Mouse (Mus musculus): ENCODE measurements at regions not wholly inside any gene's neighbourhood (a gene's known extent, or its start where the extent isn't known, plus 50 kb on each side); places are given as distances from the start of the nearest gene placed in this dataset.
A peak's percentile ranks its signal among the peaks of the same experiment; 100 is the strongest.
"Not testable (repeated sequence)": the region's sequence is repeated elsewhere in the genome, so short reads cannot be mapped to it uniquely, and the experiment has no call there.

DNA sequence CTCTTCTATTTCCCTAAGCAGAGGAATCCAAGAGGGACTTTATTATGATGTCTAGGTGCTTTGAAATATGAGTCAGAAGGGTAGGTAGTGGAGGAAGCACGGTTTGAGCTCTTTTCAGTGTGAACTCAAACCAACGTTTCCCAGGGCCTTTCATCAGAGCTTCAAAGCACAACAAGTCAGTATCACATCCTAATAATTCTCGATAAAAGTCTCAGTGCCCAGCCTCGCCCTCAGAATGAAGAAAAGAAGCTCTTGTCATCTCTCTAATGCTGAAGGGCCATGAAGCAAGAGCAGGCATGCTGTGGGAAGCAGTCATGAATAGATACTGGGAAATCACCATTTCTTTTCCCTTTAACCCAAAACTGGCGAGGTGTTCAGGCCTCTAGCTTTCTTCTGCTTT, 440.0 kb upstream of the Sphkap start:
- no peak for DNase-seq
- intact Hi-C loops (cut with DNase I; ENCODE audit: low total_unique reads), result no loop called here

DNA sequence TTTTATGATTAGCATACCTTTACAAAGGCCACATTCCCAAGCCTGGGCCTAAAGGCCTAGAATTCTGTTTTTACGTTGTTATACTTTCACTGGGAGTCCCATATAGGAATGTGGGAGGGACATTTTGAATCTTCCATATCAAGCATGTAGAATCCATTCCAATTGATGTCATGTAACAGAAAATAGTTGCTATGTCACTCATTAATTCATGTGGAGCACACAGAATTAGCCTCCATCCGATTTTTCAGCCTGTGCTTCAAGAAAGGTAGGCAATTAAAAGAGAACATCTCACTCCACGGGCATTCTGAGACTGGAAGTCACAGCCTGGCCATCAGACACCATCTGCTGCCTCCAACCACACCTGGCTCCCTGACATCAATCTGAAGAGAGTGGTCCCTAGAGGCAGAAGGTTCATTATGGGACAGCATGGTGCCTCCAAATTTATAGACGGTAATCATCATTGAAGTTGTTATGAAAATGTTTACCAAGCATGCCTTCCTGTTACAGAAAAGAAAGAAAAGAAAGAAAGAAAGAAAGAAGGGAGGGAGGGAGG, 436.9 kb upstream of the Sphkap start:
- intact Hi-C loops (cut with DNase I; ENCODE audit: low total_unique reads), result no loop called here
- DNase-seq, result no peak

DNA sequence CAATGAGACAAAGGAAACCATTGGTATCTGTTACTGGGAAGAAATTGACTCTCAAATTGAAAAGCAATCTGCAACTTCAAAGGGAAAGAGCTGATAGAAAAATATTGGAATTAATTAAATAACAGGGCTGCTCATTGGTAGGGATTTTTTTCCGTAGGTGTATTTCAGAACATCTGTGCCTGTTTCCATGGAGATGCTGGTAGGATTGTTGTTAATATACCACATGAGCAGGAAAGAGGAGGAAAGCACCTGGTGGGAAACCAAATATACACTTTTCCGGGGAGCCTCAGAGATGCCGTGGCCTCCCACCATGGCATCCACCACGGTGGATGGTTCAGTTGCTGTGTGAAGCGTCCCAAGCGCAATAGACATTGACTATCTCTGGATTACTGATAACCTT, 428.0 kb upstream of the Sphkap start:
- intact Hi-C loops (cut with DNase I; ENCODE audit: low total_unique reads), result no loop called here
- no peak for DNase-seq

DNA sequence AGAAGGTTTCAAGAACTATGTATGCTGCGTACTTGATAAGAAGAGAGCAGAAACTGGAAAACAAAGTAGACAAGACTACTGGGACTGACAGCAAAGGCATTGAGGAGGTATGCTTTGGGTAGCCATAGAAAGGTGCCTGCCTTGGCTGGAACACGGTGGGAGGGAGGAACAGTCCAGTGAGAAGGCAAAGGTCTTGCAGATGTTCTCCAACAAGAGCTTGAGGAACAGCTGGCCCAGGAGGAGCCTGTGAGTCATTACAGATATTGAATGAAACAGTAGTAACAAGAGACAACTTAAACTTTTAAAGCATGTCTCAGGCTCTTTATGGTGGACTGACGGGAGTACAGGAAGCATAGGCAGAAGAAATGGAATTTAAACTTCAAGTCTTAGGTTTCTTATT, 424.9 kb upstream of the Sphkap start:
- DNase-seq, result no peak
- intact Hi-C loops (cut with DNase I; ENCODE audit: low total_unique reads), result no loop called here

DNA sequence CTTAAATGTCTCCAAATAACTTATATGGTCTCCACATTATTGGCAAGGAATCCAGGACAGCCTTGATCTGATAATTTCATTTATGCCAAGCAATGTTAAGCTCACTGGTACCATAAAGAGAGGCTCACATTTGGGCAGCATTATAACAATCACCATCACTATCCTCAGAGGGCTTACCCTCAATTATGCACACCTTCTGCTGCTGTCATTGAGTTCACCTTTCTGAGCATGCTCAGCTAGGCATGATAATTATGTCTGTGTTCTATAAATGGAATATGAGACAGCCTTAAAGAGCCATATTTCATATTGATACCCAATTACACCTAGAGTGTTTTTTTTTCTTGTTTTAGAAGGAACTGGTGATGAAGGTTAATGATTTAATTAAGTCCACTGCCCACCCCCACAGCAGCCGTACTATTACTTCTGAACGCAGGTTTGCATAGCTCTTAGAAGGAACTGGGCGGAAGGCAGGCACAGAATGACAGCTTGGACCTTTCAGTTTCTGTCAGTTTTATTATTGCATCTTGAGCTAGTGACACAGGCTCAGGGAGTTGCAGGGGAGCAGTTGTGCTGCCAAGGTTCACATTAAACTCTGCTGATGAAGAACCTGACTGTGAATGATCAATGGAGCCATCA, 424.0 kb upstream of the Sphkap start:
- intact Hi-C loops (cut with DNase I; ENCODE audit: low total_unique reads), result no loop called here
- no peak for DNase-seq

DNA sequence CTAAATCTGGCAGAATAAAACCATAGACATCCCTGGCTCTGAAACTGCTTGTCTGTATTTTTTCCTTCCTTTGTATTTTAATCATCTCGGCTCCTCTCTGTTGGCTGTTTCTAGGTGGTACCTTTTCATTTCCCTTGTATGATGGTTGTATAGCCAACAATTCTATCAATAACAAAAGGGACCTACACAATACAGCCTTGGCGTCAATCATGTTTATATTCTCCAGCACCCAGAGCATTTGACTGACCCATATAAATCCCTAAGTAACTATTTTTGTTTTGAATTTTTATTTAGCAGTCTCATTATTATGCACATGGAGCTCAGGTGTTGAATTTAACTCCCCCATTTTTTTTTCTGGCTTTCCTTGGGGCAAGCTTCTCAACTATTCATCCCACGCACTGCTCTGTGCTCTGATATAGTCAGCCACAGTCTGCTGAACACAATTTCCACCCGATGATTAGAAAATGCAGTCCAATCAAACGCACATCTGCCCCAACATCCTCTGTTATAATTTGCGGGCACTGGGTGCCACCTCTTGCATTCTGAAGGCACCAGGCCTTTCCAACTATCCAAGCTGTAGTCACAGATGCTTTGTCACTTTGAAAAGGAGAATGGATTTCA, 422.1 kb upstream of the Sphkap start:
- intact Hi-C loops (cut with DNase I; ENCODE audit: low total_unique reads), result no loop called here
- DNase-seq, result no peak

DNA sequence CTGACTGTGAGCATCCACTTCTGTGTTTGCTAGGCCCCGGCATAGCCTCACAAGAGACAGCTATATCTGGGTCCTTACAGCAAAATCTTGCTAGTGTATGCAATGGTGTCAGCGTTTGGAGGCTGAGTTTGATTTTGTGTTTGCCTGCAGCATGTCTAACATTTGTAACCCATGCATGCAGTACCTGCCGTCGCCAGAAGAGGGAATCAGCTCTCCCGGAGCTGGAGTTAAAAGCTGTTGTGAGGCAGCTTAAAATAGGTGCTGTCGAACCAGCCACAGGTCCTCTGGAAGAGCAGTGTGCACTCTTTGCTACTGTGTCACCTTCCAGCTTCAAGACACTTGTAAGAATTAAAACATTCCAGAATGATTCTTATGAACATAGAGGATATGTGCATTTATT, 403.2 kb upstream of the Sphkap start:
- DNase-seq; intact Hi-C loops (cut with DNase I; ENCODE audit: low total_unique reads): not testable (repeated sequence)

DNA sequence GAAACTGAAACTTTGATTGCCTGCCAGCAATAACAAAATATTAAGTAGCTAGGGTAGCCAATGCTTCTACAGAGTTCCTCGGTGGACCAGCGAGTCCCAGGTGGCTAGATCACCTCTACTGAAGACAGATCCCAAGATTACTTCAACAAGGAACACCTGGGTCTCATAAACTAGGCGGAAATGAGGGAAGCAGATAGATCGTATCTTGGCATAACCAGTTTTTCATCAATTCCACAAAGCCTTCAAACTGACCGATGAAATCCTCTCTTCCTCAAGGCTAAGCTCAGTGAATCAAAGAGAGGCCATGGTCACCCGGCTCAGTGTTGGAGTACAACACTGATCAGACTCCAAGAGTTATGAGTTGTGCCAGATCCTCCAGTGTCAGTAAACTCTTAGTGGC, 400.4 kb upstream of the Sphkap start:
- intact Hi-C loops (cut with DNase I; ENCODE audit: low total_unique reads), result no loop called here

DNA sequence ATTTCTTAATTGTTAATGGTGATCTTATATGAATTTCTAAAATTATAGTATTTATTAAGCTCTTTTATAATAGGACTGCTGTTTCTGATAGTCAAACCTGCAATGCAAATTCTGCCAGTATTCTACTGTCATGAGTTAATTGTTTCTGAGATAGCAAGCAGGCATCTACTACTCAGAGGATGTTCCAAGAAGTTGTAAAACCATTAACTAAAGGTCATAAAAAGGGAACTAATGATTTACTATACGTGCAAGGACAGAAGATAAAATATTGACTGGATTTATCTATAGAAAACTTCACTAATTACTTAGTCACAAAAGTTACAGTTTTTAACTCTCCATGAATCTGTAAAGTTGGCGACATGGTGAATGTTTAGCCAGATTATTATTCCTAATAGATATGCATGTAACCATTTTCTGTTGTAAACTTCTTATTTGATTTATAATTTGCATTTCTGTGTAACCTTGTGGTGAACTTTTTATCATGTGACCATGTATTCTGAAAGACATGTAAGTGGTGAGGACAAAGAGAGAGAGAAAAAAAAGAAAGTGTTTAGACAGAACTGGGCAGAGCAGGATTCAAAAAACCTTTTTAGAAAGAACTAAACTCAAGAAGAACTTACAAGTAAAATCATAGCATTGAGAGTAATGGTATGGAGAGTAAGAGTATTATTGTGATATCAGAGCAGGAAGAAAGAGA, 395.5 kb upstream of the Sphkap start:
- no peak for DNase-seq
- intact Hi-C loops (cut with DNase I; ENCODE audit: low total_unique reads), result no loop called here

More for the DNA sequence above, 400.4 kb upstream of the Sphkap start:
- no peak for DNase-seq

DNA sequence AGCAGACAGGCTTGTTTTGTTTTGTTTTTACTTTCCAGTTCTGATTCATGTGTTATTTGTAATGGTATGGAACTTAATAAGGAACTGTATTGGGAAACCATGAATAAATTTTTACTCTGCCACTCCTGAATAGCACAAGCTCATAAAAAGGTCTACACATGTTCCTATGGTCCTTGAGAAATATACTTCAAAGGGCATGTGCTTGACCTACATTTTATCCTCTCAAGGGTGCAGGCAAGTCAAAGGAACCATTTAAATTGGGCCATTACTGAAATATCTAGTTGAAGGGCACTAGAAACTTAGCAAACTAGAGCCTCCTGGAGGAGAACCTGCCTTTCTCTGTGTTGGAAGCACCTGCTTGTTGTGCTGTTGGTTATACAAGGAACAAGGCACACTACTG, 393.8 kb upstream of the Sphkap start:
- intact Hi-C loops (cut with DNase I; ENCODE audit: low total_unique reads), result no loop called here
- no peak for DNase-seq

DNA sequence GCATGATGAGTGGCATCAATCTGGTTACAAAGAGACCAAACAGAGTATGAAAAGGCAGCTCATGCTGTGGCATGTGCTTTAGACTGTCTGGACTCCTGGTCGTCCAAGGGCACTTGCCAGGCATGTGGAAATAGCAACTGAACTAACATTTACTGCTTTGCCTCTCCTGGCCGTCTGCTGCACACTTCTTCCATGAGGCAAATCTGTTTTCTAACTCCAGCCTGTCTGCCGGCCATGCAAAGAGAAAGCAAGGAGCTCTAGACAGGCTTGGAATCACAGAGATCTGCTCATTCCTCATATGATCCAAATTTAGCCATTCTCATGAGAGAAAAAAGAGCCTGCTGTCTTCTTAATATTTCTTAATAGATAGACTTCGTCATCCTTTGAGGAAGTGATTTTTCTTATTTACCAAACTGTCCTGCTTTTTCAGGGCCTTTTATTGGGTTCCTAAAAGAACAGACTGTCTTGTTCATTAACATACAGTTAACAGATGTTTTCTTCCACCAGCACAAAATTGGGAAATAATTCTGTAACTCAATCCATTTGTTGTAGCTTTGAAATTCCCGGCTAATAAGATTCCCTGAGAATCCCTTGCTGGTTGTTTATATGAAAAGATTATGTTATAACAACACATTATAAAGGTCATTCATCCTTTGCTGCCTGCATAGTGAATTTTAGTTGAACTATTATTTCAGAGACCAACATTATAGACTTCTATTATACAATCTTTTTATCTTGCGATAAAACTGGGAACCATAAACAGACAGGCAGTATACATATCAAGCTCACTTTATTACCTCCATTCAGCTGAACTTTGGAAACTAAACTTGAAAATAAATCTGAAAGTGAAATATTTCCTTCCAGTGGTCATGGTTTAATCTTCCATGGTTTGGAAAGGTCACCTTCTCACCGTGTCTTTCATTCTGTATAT, 389.2 kb upstream of the Sphkap start:
- DNase-seq, result peak; percentile 12
- intact Hi-C loops (cut with DNase I; ENCODE audit: low total_unique reads), result no loop called here

DNA sequence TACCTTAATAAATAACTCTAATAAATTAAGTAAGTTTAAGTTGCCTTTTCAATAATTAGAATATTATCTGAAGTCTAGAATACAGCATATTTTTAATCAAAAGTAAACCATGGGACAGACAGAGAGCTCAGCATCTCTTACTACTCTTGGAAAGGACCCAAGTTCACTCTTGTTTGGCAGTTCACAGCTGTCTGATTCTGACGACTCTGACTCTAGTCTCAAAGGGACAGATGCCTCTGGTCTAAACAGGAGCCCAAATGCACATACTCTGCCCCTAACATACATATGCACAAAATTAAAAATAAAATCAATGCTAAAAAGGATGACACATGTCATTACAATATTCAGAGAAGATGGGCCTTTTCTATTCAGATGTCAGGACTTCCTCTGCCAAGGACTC, 369.2 kb upstream of the Sphkap start:
- intact Hi-C loops (cut with DNase I; ENCODE audit: low total_unique reads), result no loop called here
- no peak for DNase-seq

DNA sequence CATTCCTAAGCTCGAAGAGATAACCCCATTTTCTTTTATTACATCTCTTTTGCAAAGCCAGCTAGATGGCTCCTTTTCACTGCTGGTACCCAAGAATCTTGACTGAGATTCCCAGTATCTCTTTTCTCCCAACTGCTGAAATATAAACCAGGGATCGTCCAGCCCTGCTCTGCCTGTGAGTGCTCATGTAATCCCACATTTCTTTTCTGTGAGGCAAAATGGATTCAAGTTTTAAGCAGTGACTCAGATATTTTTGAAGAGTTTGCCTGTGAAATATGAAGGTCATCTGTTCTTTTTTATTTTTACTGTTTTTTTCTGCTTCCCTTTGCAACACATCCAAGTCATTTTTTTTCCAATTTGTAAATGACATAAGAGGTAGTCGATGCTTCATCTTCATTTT, 363.2 kb upstream of the Sphkap start:
- intact Hi-C loops (cut with DNase I; ENCODE audit: low total_unique reads), result no loop called here
- DNase-seq, result no peak

DNA sequence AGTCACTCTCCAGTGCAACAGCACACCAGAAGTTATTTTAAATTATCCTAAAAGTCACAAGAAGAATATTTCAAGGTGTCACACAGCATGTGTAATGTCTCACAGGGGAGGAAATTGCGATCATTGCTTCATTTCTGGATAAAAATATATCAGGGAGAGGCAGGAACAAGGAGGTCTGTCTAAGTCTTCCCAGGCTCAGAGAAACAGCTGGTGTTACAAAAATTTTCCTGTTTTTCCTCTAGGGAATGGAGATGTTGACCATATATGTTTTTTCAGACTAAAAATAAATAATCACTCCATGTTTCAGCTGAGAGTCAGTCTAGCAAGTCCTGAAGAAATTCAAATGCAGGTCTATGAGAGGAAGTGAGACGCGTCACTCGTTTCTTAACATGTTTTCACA, 353.5 kb upstream of the Sphkap start:
- DNase-seq, result no peak
- intact Hi-C loops (cut with DNase I; ENCODE audit: low total_unique reads), result no loop called here

DNA sequence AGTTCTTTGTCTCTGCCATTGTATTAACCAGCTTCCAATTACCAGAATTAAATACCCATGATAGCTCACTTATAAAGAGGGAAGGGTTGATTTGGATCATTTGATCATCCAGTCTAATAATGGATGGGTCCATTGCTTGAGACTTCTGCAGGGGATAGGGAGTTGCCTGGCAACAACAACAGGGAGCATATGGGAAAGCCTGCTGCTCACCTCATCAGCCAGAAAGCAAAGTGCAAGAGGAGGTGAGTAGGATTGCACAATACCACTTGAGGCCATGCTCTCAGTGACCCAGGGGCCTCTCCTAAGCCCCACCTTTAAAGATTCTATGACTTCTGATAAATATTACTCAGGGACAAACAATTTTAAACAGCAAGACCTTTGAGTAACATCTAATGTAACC, 348.9 kb upstream of the Sphkap start:
- DNase-seq, result no peak
- intact Hi-C loops (cut with DNase I; ENCODE audit: low total_unique reads), result no loop called here

DNA sequence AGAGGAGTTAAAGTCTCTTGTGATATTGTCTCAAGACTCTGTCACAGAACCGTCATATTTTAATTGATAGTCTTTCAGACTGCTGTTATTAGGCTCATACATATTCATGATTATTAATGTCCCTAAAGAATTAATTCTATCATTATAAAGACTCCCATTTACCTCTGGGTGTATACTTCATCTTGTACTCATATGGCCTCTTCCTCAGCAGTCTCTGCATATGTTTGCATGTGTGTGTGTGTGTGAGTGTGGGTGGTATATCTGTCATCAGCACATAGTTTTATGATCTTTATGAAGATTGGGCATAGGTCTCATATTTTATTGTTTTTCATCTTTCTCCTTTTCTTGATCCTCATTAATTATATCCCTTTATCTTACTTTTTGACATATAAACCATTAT, 347.3 kb upstream of the Sphkap start:
- intact Hi-C loops (cut with DNase I; ENCODE audit: low total_unique reads), result no loop called here
- no peak for DNase-seq

DNA sequence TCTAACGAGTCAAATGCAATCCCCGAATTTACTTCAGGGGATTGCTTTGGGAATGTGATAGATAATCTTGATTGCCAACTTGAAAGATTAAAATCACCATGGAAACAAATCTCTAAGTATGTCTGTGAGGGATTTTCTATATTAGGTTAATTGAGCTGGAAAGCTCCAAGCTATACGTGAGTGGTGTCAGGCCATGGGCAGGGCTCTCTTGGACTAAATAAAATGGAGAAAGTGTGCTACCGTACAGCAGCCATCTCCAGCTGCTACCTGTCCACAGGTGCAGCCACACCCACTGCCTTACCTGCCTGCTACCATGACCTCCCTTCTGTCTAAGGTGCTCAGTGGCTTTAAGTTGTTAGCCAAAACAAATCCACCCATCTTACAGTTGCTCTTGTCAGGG, 345.0 kb upstream of the Sphkap start:
- intact Hi-C loops (cut with DNase I; ENCODE audit: low total_unique reads), result no loop called here

DNA sequence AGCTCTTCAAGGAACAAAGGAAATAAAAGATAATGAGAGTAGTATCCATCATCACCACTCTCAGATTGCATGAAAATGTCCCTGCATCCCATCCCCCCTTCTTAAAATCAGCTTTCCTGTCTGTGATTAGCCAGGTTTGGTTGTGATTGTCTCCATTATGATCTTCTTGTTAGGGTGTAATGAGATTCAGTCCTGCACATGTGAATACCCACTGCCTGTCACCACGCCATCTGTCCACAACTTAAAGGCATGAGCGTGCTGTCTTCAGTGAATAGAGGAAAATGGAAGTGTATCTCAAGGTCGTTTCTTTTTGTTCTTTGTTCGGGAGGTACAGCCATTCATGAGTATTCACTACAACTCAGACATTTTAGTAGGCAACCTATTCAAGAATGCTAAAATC, 341.0 kb upstream of the Sphkap start:
- no peak for DNase-seq
- intact Hi-C loops (cut with DNase I; ENCODE audit: low total_unique reads), result no loop called here

More for the DNA sequence above, 345.0 kb upstream of the Sphkap start:
- no peak for DNase-seq

DNA sequence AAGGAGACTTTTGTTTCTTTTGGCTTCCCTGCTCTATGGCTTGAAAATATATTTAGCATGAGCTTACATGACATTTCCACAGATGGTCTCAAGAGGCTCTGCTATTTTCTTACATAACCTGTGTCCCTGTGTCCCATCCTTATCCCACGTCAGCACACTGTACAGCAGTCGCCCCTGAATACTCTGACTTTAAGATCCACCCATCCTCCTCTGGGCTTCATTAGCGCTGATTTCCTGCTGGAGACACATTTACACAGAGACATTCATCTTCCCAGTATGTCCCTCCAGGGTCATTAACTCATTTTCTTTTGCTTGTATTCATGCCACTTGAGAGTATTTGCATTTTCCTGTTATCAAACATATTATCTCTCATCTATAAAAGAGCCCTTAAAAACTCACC, 340.1 kb upstream of the Sphkap start:
- intact Hi-C loops (cut with DNase I; ENCODE audit: low total_unique reads), result no loop called here

DNA sequence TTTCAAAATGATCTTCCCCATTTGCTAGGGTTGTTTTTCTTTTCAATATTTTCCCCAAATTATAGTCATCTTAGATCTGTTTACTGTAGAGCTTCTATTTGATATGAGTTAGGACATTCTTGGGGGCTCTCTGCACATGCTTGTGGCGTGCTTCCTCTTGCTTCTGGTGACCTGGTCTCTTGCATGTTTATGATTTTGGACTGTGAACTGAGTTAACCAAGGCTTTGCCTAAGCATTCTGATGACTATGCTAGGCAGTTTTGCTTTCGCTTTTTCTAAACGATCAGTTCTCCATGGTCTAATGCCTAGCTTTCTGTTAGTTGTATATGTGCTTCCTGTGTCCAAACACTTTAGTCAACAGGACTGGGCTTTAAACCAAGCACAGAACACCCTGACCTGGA, 339.4 kb upstream of the Sphkap start:
- no peak for DNase-seq
- intact Hi-C loops (cut with DNase I; ENCODE audit: low total_unique reads), result no loop called here

More for the DNA sequence above, 340.1 kb upstream of the Sphkap start:
- no peak for DNase-seq

All from gastrocnemius, postnatal 14 days (tissue).